Mouse (Mus musculus): ENCODE results near the gene Slc35g2.

Gene Slc35g2

GRCm38 (mm10) chr9:100558991-100559390 lies 11.9 kb downstream of the Slc35g2 start:
- DNase-seq: no peak

GRCm38 (mm10) chr9:100558023-100558573 lies 12.8 kb downstream of the Slc35g2 start:
- no peak for DNase-seq

DNA sequence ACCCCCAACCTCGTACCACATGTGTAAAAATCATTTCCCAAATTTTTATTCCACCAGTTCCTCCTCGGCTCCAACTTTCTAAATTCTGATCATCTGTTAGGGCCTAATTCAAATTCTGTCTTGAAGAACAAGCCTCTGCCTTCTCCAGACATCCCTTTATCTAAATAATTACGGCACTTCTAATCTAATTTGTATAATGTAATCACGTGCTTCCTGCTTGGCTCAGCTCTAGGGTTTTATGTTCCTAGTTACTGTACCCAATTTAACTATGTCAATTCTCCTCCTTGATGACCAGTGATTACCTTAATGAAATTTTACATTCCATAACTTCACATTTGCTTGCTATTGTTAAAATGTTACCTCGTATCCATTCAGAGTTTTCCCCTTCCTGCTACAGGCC lies 15.2 kb downstream of the Slc35g2 start:
- no peak for DNase-seq

- no peak for DNase-seq
These were observed 22.6 kb downstream of the Slc35g2 start for GRCm38 (mm10) chr9:100548313-100548712.

DNA sequence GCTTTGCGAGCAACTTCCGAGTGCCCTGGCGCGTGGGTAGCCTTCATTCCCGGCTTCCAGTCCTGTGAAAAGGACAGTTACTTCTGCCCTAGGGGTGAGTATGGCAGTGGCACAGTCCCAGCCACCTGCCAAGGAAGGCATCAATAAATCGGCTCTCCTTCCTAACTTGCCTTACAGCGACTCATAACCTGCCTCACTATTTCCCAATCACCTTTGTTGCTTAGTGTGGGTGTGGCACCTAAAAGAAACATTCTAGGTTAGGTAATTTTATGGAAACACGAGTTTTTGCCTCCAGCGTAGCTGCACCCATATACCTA lies 24.3 kb downstream of the Slc35g2 start:
- DNase-seq: no peak

DNA sequence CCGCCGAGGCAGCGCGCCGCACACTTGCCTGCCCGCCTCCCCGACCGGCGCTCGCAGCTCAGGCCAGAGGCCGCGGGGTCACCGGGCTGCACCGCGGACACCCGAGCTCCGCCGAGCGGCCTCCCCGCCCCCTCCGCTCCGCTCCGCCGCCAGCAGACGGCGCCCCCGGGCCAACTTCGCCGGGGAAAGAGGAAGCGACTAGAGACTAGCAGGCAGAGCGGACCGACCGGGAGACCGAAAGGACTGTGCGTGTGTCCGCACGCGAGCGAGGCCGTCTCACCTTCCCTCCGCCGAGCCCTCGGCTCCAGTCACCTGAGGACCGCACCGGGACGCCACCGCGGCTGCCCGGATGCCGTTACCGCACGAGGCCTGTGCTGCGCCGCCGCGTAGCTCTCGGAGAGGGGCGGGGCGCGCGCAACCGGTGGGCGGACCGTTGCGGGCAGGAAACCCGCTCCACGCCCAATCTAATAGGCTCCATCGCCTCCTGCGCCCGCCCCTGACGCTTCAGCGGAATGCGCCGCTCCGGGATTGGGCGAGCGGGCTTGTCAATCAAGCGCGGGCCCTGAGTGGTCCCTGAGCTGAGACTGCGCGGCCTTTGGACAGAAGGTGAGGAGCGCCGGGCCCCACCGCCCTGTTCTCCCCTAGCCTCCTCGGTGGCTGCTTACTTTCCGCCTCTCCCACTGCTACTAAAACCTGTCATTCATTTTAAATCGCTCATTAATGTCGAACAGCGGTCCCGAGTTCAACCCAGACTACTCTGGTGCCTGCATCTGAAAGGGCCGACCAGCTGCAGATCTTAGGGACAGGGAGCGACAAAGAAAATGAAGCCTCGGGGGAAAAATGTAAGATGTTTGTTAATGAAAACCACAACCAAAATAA lies 24.9 kb downstream of the Slc35g2 start, which contains the start of gene Nck1:
Gene Nck1, minus strand, starts transcription at position 420 of the 879 bp plus-strand sequence.
- DNase-seq: peak; percentile 100

- no peak for DNase-seq
These were observed 25.8 kb downstream of the Slc35g2 start for GRCm38 (mm10) chr9:100544948-100545714.

DNA sequence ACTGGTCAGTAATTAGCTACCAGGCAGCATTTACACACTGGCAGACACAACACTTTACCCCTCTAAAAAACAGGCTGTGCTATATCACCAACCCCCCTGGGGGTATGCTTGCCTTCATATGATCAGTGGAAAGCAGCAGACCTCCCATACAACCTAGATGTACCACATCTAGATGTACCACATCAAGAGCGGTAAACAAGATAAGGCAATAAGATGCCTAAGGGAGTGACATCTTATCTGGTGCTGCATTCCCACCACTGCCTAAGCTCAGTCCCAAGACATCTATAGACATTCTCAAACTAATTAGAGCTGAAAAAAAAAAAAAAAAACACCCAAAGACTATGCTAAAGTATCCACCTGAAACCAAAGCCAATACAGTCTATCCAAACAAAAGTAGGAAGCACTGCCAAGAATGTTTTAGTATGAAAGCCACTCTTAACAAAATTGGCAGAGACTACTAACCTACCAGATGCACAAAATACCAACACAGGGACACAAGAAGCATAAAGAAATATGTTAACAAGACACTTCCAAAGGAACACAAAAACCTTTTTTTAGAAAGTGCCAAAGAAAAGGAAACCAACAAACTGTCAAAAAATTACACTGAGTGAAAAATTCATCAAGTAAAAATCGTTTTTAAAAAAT lies 35.1 kb downstream of the Slc35g2 start:
- DNase-seq: no peak

GRCm38 (mm10) chr9:100534686-100535085 lies 36.2 kb downstream of the Slc35g2 start:
- no peak for DNase-seq

DNA sequence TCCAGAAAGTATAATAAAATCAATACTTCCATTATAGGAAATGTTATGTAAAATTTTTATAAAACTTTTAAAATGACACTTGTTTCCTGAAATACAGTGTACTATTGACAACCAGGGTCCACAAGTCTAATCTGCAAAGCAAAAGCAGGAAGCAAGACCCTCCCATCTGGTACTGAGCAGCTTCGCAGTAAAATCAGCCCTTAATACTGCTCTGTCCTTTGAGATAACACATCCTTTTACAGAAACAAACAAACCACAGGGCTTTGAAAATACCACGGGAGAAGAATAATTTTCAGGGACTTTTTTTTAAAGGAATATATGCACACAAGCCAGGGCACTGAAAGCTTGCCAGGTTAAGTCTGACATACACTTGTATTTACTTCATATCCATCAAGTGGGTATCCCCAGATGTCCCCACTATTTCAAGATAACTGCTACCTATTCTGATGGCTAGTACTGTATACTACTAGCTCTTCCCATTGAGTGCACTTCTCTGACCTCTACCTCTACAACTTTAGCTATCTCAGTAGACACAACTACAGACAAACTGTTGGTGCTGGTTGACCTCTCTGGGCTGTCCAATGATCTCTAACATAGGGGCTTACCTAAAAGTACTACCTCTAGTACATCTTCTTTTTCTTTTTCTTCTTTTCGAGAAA lies 37.9 kb downstream of the Slc35g2 start:
- DNase-seq: no peak

DNA sequence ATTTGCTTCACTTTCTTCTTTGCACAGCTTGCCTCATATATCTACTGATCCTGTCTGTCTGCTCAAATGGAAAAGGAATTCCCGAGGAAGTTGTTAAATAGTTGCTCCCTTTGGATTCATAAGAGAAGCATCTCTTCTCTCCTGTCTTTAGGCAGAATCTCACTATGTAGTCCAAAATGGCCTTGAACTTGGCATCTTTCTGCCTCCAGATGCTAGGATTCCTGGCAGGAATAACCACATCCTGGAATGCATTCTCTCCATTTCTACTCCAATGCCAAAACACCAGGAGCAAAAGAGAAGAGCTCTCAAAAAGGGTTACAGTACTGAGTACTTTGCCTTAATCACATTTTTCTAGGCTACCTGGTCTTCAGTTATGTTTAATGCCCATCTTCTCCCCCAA lies 39.6 kb downstream of the Slc35g2 start:
- no peak for DNase-seq

DNA sequence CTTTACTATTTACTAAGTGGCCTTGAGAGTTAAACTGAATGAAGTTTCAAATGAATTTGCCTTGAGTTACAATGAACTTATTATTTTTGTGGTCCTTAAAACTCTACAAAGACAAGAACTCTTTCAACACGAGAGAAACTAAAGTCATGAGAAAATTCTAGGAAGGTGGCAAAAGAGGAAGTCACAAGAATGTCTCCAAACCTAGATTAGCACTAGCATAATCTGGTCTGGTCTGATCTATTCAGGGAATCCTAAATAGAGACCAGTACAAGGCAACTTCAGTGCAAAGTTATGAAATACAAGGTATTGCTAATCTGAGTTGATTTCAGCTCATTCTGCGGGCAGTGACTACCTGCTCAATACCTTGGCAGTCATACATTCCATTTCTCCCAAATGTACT lies 45.7 kb downstream of the Slc35g2 start:
- DNase-seq: no peak

GRCm38 (mm10) chr9:100522029-100522428 lies 48.9 kb downstream of the Slc35g2 start:
- no peak for DNase-seq

GRCm38 (mm10) chr9:100520586-100520985 lies 50.3 kb downstream of the Slc35g2 start:
- peak; percentile 37 for DNase-seq

GRCm38 (mm10) chr9:100520012-100520411 lies 50.9 kb downstream of the Slc35g2 start:
- DNase-seq: no peak

GRCm38 (mm10) chr9:100507581-100507980 lies 63.3 kb downstream of the Slc35g2 start:
- DNase-seq: no peak

DNA sequence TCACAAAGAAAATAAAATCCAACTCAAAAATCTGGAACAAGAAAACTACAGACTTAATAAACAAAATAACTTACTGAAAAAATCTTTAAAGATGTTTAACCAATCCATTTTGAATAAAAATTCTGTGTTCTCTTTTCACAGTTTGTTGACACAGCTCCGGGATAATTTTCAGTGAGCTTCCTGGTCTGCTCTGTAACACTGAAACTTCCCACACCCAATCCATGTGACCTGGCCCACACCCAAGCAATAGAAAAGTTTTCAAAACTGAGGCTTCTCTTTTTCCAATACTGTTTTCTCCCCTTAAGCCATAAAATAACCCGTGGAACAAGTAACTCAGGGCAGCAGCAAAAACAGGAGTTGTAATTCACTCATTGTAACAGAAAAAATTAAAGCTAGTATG lies 64.2 kb downstream of the Slc35g2 start:
- DNase-seq: no peak

- DNase-seq: no peak
These were observed 65.4 kb downstream of the Slc35g2 start for GRCm38 (mm10) chr9:100505498-100505897.

Measured in right cerebral cortex, adult 18-20 months (tissue).